In the genomic region with DNA sequence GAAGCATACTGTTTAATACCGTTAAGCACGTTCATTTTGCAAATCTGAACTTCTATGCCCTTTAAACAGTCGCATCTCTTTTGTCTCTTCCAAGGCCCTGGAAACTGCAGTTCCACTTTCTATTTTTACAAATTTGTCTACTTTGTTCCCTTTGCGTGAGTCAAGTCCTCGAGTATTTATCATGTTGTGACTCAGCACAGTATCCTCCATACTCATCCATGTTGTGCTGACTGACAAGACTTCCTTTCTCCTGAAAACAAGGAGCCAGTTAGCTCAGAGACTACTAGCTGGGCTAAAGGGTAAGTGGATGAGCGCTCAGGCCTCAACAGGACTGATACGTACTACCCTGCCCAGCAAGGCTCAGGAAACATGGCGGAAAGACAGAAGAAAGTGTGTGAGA, we compare ENCODE assay signal across 24 mouse cellular contexts.
DNase-seq lines count a peak whose midpoint lies in the region; TF ChIP-seq lines count a peak whose summit lies in the region.
"Had no signal": no experiment of that assay in that cellular context is flagged by ENCODE, and none has a peak within 500 bp of the region (broad histone marks: within the 10 kb centered on the region; RNA-seq: fewer than 3 reads in every experiment).

No protein-coding gene starts in this region.

- no peak for TF ChIP-seq POLR2A in bone marrow macrophage, adult 2 months (IDR thresholded peaks at IDR 0.05; ENCODE audit: borderline replicate concordance, low read depth, low read length)

- H3K27ac ChIP-seq in bone marrow macrophage, adult 2 months (ENCODE audit: insufficient read depth, low read depth, low read length), result peak overlapping the region; percentile 91
- H3K27ac ChIP-seq in embryonic facial prominence, embryonic 10.5 days (replicated peaks), result no peak overlapping the region
- no peak overlapping the region for H3K27ac ChIP-seq in heart, embryonic 10.5 days
- H3K27ac ChIP-seq: forebrain, embryonic 10.5 days; forebrain, embryonic 13.5 days; heart, embryonic 13.5 days; hindbrain, embryonic 14.5 days; hindbrain, postnatal 0 days had no signal

- TF ChIP-seq CTCF in bone marrow macrophage, adult 2 months (IDR thresholded peaks at IDR 0.05; ENCODE audit: low read depth, low read length), result no peak

- H3K4me3 ChIP-seq in bone marrow macrophage, adult 2 months (ENCODE audit: insufficient read depth, low read length), result no peak overlapping the region
- no peak overlapping the region for H3K4me3 ChIP-seq in embryonic facial prominence, embryonic 10.5 days
- no peak overlapping the region for H3K4me3 ChIP-seq in heart, embryonic 10.5 days
- H3K4me3 ChIP-seq: forebrain, embryonic 10.5 days; forebrain, embryonic 13.5 days; heart, embryonic 13.5 days had no signal

- no peaks in the 10 kb centered on the region for H3K36me3 ChIP-seq in embryonic facial prominence, embryonic 10.5 days (replicated peaks)
- H3K36me3 ChIP-seq in heart, embryonic 10.5 days, result no peaks in the 10 kb centered on the region
- H3K36me3 ChIP-seq: forebrain, embryonic 10.5 days; heart, embryonic 13.5 days had no signal

- H3K4me1 ChIP-seq in bone marrow macrophage, adult 2 months (ENCODE audit: control insufficient read depth, insufficient read depth, low read length), result peaks cover 14% of the 10 kb centered on the region
- peaks cover 8% of the 10 kb centered on the region for H3K4me1 ChIP-seq in embryonic facial prominence, embryonic 10.5 days
- H3K4me1 ChIP-seq in heart, embryonic 10.5 days, result peaks cover 7% of the 10 kb centered on the region
- H3K4me1 ChIP-seq: forebrain, embryonic 13.5 days had no signal

- no peaks in the 10 kb centered on the region for H3K9me3 ChIP-seq in embryonic facial prominence, embryonic 10.5 days
- no peaks in the 10 kb centered on the region for H3K9me3 ChIP-seq in heart, embryonic 10.5 days
- H3K9me3 ChIP-seq: forebrain, embryonic 10.5 days; forebrain, embryonic 13.5 days; heart, embryonic 13.5 days had no signal

- WGBS in embryonic facial prominence, embryonic 10.5 days, result 90% methylated on average over 8 of the region's 8 CpGs
- 83% methylated on average over 8 of the region's 8 CpGs for WGBS in heart, embryonic 10.5 days

- DNase-seq in adrenal gland, adult (ENCODE audit: inconsistent age in 2 of 2, low spot score in 1 of 2), result peak; percentile 13 to 68
- no peak for DNase-seq in adrenal gland, adult 18-20 months (ENCODE audit: low spot score in 2 of 2)
- peak; percentile 55 for DNase-seq in heart, adult 11 months
- DNase-seq in heart, adult 18-20 months, result no peak
- no peak for DNase-seq in embryonic facial prominence, embryonic 10.5 days (ENCODE audit: low spot score)
- no peak for DNase-seq in heart, embryonic 10.5 days (ENCODE audit: low spot score)
- DNase-seq: adrenal gland, postnatal 14 days; cerebellum, adult 11-12 months; cerebellum, adult 8-10 months; cerebellum, postnatal 10 days; cerebellum, postnatal 36 days; embryo, embryonic 11 days; gastrocnemius, postnatal 10 days; gastrocnemius, postnatal 36 days; heart, postnatal 14 days; heart, postnatal 4 days; kidney, adult 18-20 months had no signal

- H3K27me3 ChIP-seq in embryonic facial prominence, embryonic 10.5 days (replicated peaks; ENCODE audit: low read depth, poor library complexity, severe bottlenecking), result no peaks in the 10 kb centered on the region
- H3K27me3 ChIP-seq in heart, embryonic 10.5 days (ENCODE audit: insufficient read depth, poor library complexity, severe bottlenecking), result no peaks in the 10 kb centered on the region
- H3K27me3 ChIP-seq: forebrain, embryonic 13.5 days; Patski had no signal

Comparison
In these comparisons a context has a peak if more than half of its experiments do, and no peak if none do; other contexts are left out.
1. DNase-seq: peak in adrenal gland, adult (2 of 2) and heart, adult 11 months (single experiment); none in adrenal gland, adult 18-20 months (0 of 2), heart, adult 18-20 months (0 of 2), embryonic facial prominence, embryonic 10.5 days (single experiment) and heart, embryonic 10.5 days (single experiment).